Mouse (Mus musculus) heart, embryonic 12.5 days (tissue): ENCODE results near the gene Rcan1. TPM values are rescaled to one million over a fixed set of nuclear protein-coding genes. Genes with fewer than 3 reads are reported as not detected.

Source experiments
- ATAC-seq: fragments of 200-750 bp; cut with Nextera tagmentation; 2 replicates; pipeline ENCODE4 v1.8.0; 2017; ENCODE audit warnings: moderate TSS enrichment, moderate library complexity; ENCODE audit not compliant: insufficient number of reproducible peaks, low FRiP score
- H3K27ac ChIP-seq: fragments of 300-500 bp; sonication (generic); 2 replicates; pipeline ENCODE4 v1.5.1; 2016; ENCODE audit warnings: mild to moderate bottlenecking, moderate library complexity; ENCODE audit not compliant: poor library complexity, severe bottlenecking
- H3K27me3 ChIP-seq: fragments of 300-500 bp; sonication (generic); replicated peaks from 2 replicates; pipeline ENCODE4 v1.6.1; 2016; ENCODE audit warnings: mild to moderate bottlenecking, moderate library complexity
- H3K36me3 ChIP-seq: fragments of 300-500 bp; sonication (generic); 2 replicates; pipeline ENCODE4 v1.6.1; 2016; ENCODE audit warnings: mild to moderate bottlenecking, moderate library complexity
- H3K4me1 ChIP-seq: fragments of 300-500 bp; sonication (generic); replicated peaks from 2 replicates; pipeline ENCODE4 v1.6.1; 2016; ENCODE audit warnings: mild to moderate bottlenecking
- H3K4me2 ChIP-seq: fragments of 300-500 bp; sonication (generic); 2 replicates; pipeline ENCODE4 v1.6.1; 2016; ENCODE audit warnings: mild to moderate bottlenecking, moderate library complexity
- H3K4me3 ChIP-seq: fragments of 300-500 bp; sonication (generic); 2 replicates; pipeline ENCODE4 v1.5.1; 2016; ENCODE audit warnings: mild to moderate bottlenecking
- H3K9ac ChIP-seq: fragments of 300-500 bp; sonication (generic); 2 replicates; pipeline ENCODE4 v1.6.1; 2016; ENCODE audit warnings: mild to moderate bottlenecking, moderate library complexity
- H3K9me3 ChIP-seq: fragments of 300-500 bp; sonication (generic); replicated peaks from 2 replicates; pipeline ENCODE4 v1.6.1; 2016; ENCODE audit warnings: mild to moderate bottlenecking, moderate library complexity
- WGBS: fragments of 180-500 bp; shearing (Covaris S2); methylation state at CpG from one replicate; pipeline ENCODE4 v1.1.7; 2016; 5-methylcytosine and 5-hydroxymethylcytosine counted together
- polyA plus RNA-seq: library from polyadenylated mRNA; unstranded; fragments of >200 nt; fragmentation: Nextera tagmentation; extraction: Ambion mirVana; gene quantifications from 2 replicates; pipeline ENCODE4 v1.2.1, GENCODE M21; 2016

The Rcan1 gene
- polyA plus RNA-seq, 1 experiment from 2014 or later, result 148 TPM

DNA sequence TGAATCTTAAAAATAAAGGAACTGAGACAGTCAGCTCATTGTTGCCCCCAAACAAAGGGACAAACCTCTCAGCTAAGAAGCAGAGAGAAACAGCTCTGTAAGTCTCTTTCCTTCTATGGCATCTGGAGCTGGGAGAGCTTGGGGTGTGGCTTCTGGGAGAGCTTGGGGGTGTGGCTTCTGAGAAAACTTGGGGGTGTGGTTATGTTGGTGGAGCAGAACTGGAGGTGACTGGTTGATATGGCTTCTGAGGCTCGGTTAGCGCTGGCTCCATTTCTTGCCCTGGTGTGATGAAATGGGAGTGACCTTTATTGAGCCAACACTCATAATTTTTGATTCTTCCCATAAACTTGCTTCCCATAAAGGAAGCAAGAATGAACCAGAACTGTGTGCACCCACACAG lies 101.4 kb downstream of the Rcan1 start:
- Histone ChIP-seq H3K9ac (no peak overlapping the region), H3K4me1 (peaks cover 46% of the 10 kb centered on the region), H3K27ac (peak overlapping the region; percentile 41), H3K4me2 (no peak overlapping the region), H3K9me3 (no peaks in the 10 kb centered on the region), H3K4me3 (no peak overlapping the region), H3K27me3 (no peaks in the 10 kb centered on the region), H3K36me3 (no peaks in the 10 kb centered on the region)
- WGBS, result 32% methylated on average over 2 of the region's 2 CpGs
- peak; percentile 81 for ATAC-seq

- 40% methylated on average over 7 of the region's 7 CpGs for WGBS
- H3K4me1 ChIP-seq, result peaks cover 25% of the 10 kb centered on the region
- H3K36me3 ChIP-seq, result no peaks in the 10 kb centered on the region
- no peak overlapping the region for H3K4me3 ChIP-seq
- no peaks in the 10 kb centered on the region for H3K27me3 ChIP-seq
- no peaks in the 10 kb centered on the region for H3K9me3 ChIP-seq
- ATAC-seq, result no peak
- H3K4me2 ChIP-seq, result 0 out of 2 replicates have a peak overlapping the region, but pooled peaks have one; percentile 7
- H3K9ac ChIP-seq, result 0 out of 2 replicates have a peak overlapping the region, but pooled peaks have one; percentile 12
- peak overlapping the region; percentile 52; the same call in 1 of the 2 replicates for H3K27ac ChIP-seq
Observed at GRCm38 (mm10) chr16:92365477-92365876, 105.2 kb downstream of the Rcan1 start.

GRCm38 (mm10) chr16:92360711-92361110 lies 110.0 kb downstream of the Rcan1 start:
- ATAC-seq, result no peak
- Histone ChIP-seq H3K4me2 (no peak overlapping the region), H3K27me3 (no peaks in the 10 kb centered on the region), H3K9me3 (no peaks in the 10 kb centered on the region), H3K4me3 (no peak overlapping the region), H3K36me3 (no peaks in the 10 kb centered on the region), H3K27ac (no peak overlapping the region), H3K4me1 (peaks cover 41% of the 10 kb centered on the region), H3K9ac (no peak overlapping the region)
- 72% methylated on average over 7 of the region's 7 CpGs for WGBS

- H3K27me3 ChIP-seq, result no peaks in the 10 kb centered on the region
- no peaks in the 10 kb centered on the region for H3K36me3 ChIP-seq
- no peaks in the 10 kb centered on the region for H3K9me3 ChIP-seq
- H3K4me2 ChIP-seq, result peak within 1 kb of the TSS; percentile 54
- no peak for ATAC-seq
- peak within 1 kb of the TSS; percentile 33 for H3K9ac ChIP-seq
- H3K27ac ChIP-seq, result no peak within 1 kb of the TSS
- H3K4me3 ChIP-seq, result peak within 1 kb of the TSS; percentile 28
- peaks cover 47% of the 10 kb centered on the region for H3K4me1 ChIP-seq
- 39% methylated on average over 9 of the region's 9 CpGs for WGBS
Observed at GRCm38 (mm10) chr16:92359229-92359628, 111.4 kb downstream of the Rcan1 start, which contains the start of gene Kcne1. Gene Kcne1 (minus strand): TSS chr16:92359468.

GRCm38 (mm10) chr16:92358734-92359133 lies 111.9 kb downstream of the Rcan1 start:
- no peaks in the 10 kb centered on the region for H3K9me3 ChIP-seq
- peak; percentile 43; the same call in 1 of the 2 replicates for ATAC-seq
- no peaks in the 10 kb centered on the region for H3K36me3 ChIP-seq
- H3K4me2 ChIP-seq, result peak overlapping the region; percentile 54
- no peak overlapping the region for H3K27ac ChIP-seq
- no peaks in the 10 kb centered on the region for H3K27me3 ChIP-seq
- WGBS, result 18% methylated on average over 9 of the region's 9 CpGs
- H3K9ac ChIP-seq, result peak overlapping the region; percentile 33
- H3K4me1 ChIP-seq, result peaks cover 47% of the 10 kb centered on the region
- peak overlapping the region; percentile 28 for H3K4me3 ChIP-seq

DNA sequence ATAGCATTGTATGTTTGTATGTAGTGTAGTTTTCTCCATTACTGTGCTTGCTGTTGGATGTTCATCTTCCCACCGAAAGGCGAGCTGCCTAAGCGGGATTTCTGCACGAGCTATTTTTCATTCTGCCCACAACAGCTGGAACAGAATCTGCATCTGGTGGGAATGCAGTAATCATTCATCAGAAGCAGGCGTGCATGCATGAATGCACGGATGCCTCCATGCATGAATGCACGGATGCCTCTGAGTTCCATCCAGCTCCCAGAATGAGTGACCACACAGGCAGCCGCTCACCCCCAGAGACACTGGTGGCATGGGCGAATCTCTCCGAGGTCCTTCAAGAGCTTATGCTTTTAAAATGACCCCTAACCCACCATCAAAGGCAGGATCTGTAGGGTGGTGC lies 113.1 kb downstream of the Rcan1 start:
- H3K4me3 ChIP-seq, result no peak overlapping the region
- WGBS, result 86% methylated on average over 10 of the region's 10 CpGs
- no peaks in the 10 kb centered on the region for H3K27me3 ChIP-seq
- H3K4me2 ChIP-seq, result peak overlapping the region; percentile 40
- H3K9me3 ChIP-seq, result no peaks in the 10 kb centered on the region
- 0 out of 2 replicates have a peak overlapping the region, but pooled peaks have one; percentile 4 for H3K27ac ChIP-seq
- no peak overlapping the region for H3K9ac ChIP-seq
- no peak for ATAC-seq
- H3K4me1 ChIP-seq, result peaks cover 47% of the 10 kb centered on the region
- H3K36me3 ChIP-seq, result no peaks in the 10 kb centered on the region

- 49% methylated on average over 9 of the region's 9 CpGs for WGBS
- ATAC-seq, result no peak
- Histone ChIP-seq H3K4me3 (no peak overlapping the region), H3K27me3 (no peaks in the 10 kb centered on the region), H3K4me1 (peaks cover 47% of the 10 kb centered on the region), H3K9ac (peak overlapping the region; percentile 29; the same call in 1 of the 2 replicates), H3K27ac (peak overlapping the region; percentile 70; the same call in 1 of the 2 replicates), H3K36me3 (no peaks in the 10 kb centered on the region), H3K9me3 (no peaks in the 10 kb centered on the region), H3K4me2 (peak overlapping the region; percentile 31; the same call in 1 of the 2 replicates)
Observed at GRCm38 (mm10) chr16:92357023-92357422, 113.6 kb downstream of the Rcan1 start.

DNA sequence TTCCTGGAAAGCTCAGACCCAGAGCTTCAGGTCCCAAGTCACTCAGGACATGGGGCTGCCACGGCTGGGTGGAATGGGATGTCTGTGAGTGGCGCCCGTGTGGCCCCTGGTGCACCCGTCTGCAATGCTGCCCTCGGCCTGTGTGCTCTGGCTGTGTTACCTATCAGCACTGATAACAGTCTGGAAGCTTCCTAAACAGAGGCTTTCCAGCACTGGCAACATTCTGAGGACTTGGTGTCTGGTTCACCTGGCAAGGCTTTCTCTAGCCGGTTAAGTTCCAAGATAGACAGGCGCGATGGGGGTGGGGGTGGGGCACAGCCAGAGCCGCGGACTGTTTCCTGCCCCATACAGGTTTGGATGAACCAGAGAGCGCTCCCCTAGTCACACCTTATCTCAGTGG lies 114.7 kb downstream of the Rcan1 start:
- ATAC-seq, result no peak
- Histone ChIP-seq H3K4me1 (peaks cover 47% of the 10 kb centered on the region), H3K27me3 (no peaks in the 10 kb centered on the region), H3K36me3 (no peaks in the 10 kb centered on the region), H3K9ac (peak overlapping the region; percentile 29; the same call in 1 of the 2 replicates), H3K9me3 (no peaks in the 10 kb centered on the region), H3K27ac (peak overlapping the region; percentile 70), H3K4me3 (no peak overlapping the region), H3K4me2 (peak overlapping the region; percentile 31)
- WGBS, result 22% methylated on average over 11 of the region's 11 CpGs

- peak overlapping the region; percentile 70 for H3K27ac ChIP-seq
- peak overlapping the region; percentile 11; the same call in 1 of the 2 replicates for H3K9ac ChIP-seq
- H3K9me3 ChIP-seq, result no peaks in the 10 kb centered on the region
- WGBS, result 64% methylated on average over 5 of the region's 5 CpGs
- H3K4me1 ChIP-seq, result peaks cover 47% of the 10 kb centered on the region
- no peak for ATAC-seq
- no peaks in the 10 kb centered on the region for H3K36me3 ChIP-seq
- H3K27me3 ChIP-seq, result no peaks in the 10 kb centered on the region
- H3K4me3 ChIP-seq, result no peak overlapping the region
- 0 out of 2 replicates have a peak overlapping the region, but pooled peaks have one; percentile 31 for H3K4me2 ChIP-seq
Observed at GRCm38 (mm10) chr16:92355366-92355765, 115.3 kb downstream of the Rcan1 start.

DNA sequence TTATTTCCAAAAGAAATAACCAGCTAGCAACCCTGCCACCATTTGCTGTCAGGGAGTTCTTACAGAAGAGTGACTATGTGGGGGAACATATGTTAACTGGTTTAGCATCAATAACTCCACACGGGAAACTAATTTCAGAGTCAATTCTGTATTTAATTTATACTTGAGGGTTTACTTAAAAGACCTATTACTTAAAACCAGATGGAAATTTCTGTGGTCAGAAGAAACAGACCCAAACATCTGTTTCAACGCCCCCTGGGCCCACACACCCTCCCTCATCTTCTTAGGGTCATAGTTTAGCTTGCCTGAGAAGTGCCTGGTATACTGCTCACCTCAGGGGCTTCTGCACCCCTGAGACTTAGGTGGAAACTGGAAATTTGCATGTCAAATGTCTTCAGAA lies 116.8 kb downstream of the Rcan1 start:
- Histone ChIP-seq H3K27ac (no peak overlapping the region), H3K9ac (no peak overlapping the region), H3K4me1 (peaks cover 40% of the 10 kb centered on the region), H3K9me3 (no peaks in the 10 kb centered on the region), H3K4me2 (no peak overlapping the region), H3K4me3 (no peak overlapping the region), H3K27me3 (no peaks in the 10 kb centered on the region), H3K36me3 (no peaks in the 10 kb centered on the region)
- 86% methylated on average over 2 of the region's 2 CpGs for WGBS
- ATAC-seq, result no peak

DNA sequence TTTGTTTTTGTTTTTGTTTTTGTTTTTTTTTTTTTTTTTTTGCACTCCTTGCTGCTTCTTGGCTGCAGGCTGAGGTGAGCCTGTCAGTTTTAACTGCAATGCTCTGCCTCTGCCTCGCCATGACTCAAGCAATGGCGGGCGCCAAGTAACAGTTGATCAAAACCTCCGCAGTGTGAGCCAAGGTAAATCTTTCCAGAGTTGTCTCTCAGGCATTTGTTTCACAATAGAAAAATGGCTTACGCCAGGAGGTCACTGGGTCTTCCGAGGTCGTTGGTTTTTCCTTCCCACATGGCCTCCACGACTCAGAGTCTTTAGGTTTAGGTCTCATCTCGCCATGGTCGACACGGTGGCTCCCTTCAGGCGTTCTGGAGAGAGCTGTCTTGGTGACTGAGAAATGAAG lies 117.4 kb downstream of the Rcan1 start:
- Histone ChIP-seq H3K9ac (no peak overlapping the region), H3K4me3 (no peak overlapping the region), H3K9me3 (no peaks in the 10 kb centered on the region), H3K4me1 (peaks cover 36% of the 10 kb centered on the region), H3K27ac (no peak overlapping the region), H3K27me3 (no peaks in the 10 kb centered on the region), H3K36me3 (0 out of 2 replicates have a peak, but pooled peaks cover 2% of the 10 kb centered on the region), H3K4me2 (no peak overlapping the region)
- no peak for ATAC-seq
- 89% methylated on average over 12 of the region's 12 CpGs for WGBS

DNA sequence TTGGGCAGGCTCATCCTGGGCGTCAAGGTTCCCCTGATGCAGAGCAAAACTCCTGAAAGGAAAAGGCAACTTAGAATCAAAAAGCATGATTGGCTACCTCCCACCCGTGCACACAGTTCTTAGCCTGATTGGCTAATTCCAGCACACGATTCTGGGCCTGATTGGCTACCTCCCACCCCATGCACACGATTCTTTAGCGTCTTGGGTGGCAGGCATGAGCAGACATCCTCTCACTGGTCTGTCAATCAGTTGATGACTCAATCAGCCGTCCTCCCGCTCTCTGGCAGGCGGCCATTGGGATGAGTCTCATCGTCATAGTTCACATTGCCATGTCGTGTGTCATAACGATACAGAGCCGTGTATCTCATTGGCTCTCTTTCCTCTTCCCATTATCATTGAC lies 121.7 kb downstream of the Rcan1 start:
- Histone ChIP-seq H3K9me3 (no peaks in the 10 kb centered on the region), H3K4me2 (no peak overlapping the region), H3K9ac (no peak overlapping the region), H3K36me3 (0 out of 2 replicates have a peak, but pooled peaks cover 2% of the 10 kb centered on the region), H3K27me3 (no peaks in the 10 kb centered on the region), H3K4me3 (no peak overlapping the region), H3K4me1 (peaks cover 32% of the 10 kb centered on the region), H3K27ac (no peak overlapping the region)
- 80% methylated on average over 12 of the region's 12 CpGs for WGBS
- no peak for ATAC-seq
